Mouse (Mus musculus): ENCODE measurements around the gene Mon2.

- TF ChIP-seq CTCF (IDR thresholded peaks at IDR 0.05; ENCODE audit: borderline replicate concordance, extremely low read depth, insufficient read depth, insufficient read length) (no peak), POLR2A (IDR thresholded peaks at IDR 0.05; ENCODE audit: borderline replicate concordance, extremely low read depth, insufficient read depth, insufficient read length, poor library complexity, severe bottlenecking) (peak; percentile 72)
These were observed at the start of gene Mon2 for GRCm38 (mm10) chr10:123076245-123077023.

Data from brain, embryonic 14.5 days (tissue).